Mouse (Mus musculus) lung, postnatal 0 days (tissue): Measurements from ENCODE around the gene Ppp2r2c.

ENCODE experiments used
- CTCF ChIP-seq: IDR thresholded peaks from 2 replicates; pipeline ENCODE4 v1.5.1; 2016; ENCODE audit warnings: antibody characterized with exemption, mild to moderate bottlenecking
- EP300 ChIP-seq: IDR thresholded peaks from 2 replicates; pipeline ENCODE4 v1.6.1; 2016; ENCODE audit warnings: antibody characterized with exemption, mild to moderate bottlenecking, control low read depth

- TF ChIP-seq CTCF (0 out of 2 replicates have a peak, but pooled peaks have one; percentile 12), EP300 (no peak)
Measured at GRCm38 (mm10) chr5:36928701-36929100, 60.4 kb downstream of the Ppp2r2c start.
